Mouse (Mus musculus) lung, postnatal 0 days (tissue): Measurements from ENCODE around the gene Fam71d.

Experiments
- CTCF ChIP-seq: IDR thresholded peaks from 2 replicates; pipeline ENCODE4 v1.5.1; 2016; ENCODE audit warnings: antibody characterized with exemption, mild to moderate bottlenecking
- EP300 ChIP-seq: IDR thresholded peaks from 2 replicates; pipeline ENCODE4 v1.6.1; 2016; ENCODE audit warnings: antibody characterized with exemption, mild to moderate bottlenecking, control low read depth

DNA sequence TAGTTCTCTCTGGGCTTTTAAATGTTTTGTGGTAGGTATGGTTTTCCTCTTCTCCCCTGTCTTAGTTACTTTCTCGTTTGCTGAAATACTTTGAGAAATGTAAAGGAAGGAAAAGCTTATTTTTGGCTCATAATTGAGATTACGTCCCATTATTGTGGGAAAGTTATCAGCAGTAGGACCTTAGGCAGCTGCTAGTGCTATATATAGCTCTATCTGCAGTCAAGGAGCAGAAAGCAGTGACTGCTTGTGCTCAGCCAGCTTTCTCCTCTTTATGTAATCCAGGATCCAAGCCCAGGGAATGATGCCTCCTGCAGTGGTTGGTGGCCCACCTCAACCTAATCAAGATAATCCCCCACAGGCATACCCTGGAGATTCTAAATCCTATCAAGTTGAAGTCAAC is 81.9 kb downstream of the Fam71d start:
- no peak for TF ChIP-seq CTCF
- TF ChIP-seq EP300 = no peak
